Mouse (Mus musculus): ENCODE measurements around the gene Samd4.

GRCm38 (mm10) chr14:46959831-46960230, 77.2 kb downstream of the Samd4 start:
- TF ChIP-seq POLR2A (IDR thresholded peaks at IDR 0.05; ENCODE audit: insufficient read depth, low read length) (no peak), CTCF (IDR thresholded peaks at IDR 0.05; ENCODE audit: low read depth, low read length) (no peak), EP300 (IDR thresholded peaks at IDR 0.05; ENCODE audit: insufficient read depth, low read depth, low read length) (no peak)
